7 mouse cellular contexts compared by ENCODE assay signal in the genomic region with DNA sequence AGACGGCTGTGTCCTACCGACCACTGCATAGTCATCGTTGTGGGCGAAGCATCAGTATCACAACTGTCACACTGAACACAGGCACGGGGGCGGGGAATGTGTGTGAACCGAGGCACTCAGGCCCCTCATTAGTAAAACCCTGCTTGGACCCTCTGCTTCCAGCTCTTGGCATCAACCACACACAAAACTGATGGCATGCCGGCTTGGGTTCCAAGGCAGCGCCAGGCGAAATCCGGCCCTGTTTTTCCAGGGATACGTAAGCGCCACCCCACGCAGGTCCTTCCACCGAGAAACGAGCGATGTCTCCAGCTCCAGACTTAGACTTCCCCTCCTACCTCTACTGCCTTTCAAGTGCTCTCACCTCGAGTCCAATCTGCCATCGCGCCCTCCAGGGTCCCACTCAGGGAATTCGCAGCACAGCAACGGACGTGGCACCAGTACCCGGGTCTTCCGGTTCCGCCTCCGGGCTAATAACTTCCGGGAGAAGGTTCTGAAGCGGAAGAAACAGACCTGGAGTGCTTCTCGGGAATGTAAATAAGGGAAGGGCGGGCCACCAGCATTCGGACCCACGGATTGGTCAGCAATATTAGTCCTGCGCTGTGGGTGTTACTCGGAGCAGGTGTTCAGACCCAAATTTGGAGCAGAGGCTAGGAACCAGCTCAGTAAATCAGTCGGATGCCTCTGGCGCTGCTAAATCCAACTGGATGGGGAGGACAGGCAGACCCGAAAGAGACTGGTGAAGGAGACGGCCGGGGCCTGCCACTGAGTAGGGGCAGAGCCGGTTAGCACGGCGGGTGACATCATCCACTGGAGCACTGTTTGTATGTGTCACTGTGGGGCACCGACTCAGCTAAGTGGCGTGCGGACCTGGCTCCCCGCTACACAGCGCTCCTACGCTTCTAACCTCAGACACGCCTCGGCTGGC. TPM values are rescaled to one million over a fixed set of nuclear protein-coding genes. Genes with fewer than 3 reads are reported as not detected.
DNase-seq lines count a peak whose midpoint lies in the region; ATAC-seq lines count a peak whose summit lies in the region.

Gene Gm45785 (minus strand): TSS at position 472 of the 925 bp plus-strand sequence.

- peak within 1 kb of the TSS; percentile 74 for H3K4me3 ChIP-seq in embryonic facial prominence, embryonic 11.5 days (ENCODE audit: low read depth, low read length)
- peak within 1 kb of the TSS; percentile 91 for H3K4me3 ChIP-seq in limb, embryonic 10.5 days
- H3K4me3 ChIP-seq in midbrain, embryonic 13.5 days (replicated peaks): peak within 1 kb of the TSS; percentile 88

- peak within 1 kb of the TSS; percentile 87 for H3K9ac ChIP-seq in embryonic facial prominence, embryonic 11.5 days (replicated peaks; ENCODE audit: low read length)
- H3K9ac ChIP-seq in midbrain, embryonic 13.5 days (replicated peaks): peak within 1 kb of the TSS; percentile 94

- peaks cover 13% of the 10 kb centered on the region for H3K36me3 ChIP-seq in embryonic facial prominence, embryonic 11.5 days (replicated peaks; ENCODE audit: control insufficient read depth, insufficient read depth, low read depth, low read length)
- H3K36me3 ChIP-seq in limb, embryonic 10.5 days: peaks cover 66% of the 10 kb centered on the region
- peaks cover 60% of the 10 kb centered on the region for H3K36me3 ChIP-seq in midbrain, embryonic 13.5 days

- peak; percentile 88 for DNase-seq in adrenal gland, postnatal 10 days
- DNase-seq in embryonic facial prominence, embryonic 11.5 days (ENCODE audit: low spot score): peak; percentile 93
- DNase-seq in kidney, adult 11 months: peak; percentile 94
- peak; percentile 93 for DNase-seq in limb, embryonic 10.5 days (ENCODE audit: low spot score)
- peak; percentile 75 for DNase-seq in spleen, adult 12 weeks (ENCODE audit: low spot score)

- WGBS in embryonic facial prominence, embryonic 11.5 days: under 1% methylated on average over 51 of the region's 51 CpGs
- 2% methylated on average over 51 of the region's 51 CpGs for WGBS in limb, embryonic 10.5 days
- WGBS in midbrain, embryonic 13.5 days: 1% methylated on average over 51 of the region's 51 CpGs

- peak within 1 kb of the TSS; percentile 98 for H3K4me2 ChIP-seq in embryonic facial prominence, embryonic 11.5 days (ENCODE audit: low read depth, low read length)
- H3K4me2 ChIP-seq in midbrain, embryonic 13.5 days (replicated peaks): peak within 1 kb of the TSS; percentile 94

- H3K27me3 ChIP-seq in embryonic facial prominence, embryonic 11.5 days (ENCODE audit: control insufficient read depth, insufficient read depth, low read length): no peaks in the 10 kb centered on the region
- no peaks in the 10 kb centered on the region for H3K27me3 ChIP-seq in limb, embryonic 10.5 days (ENCODE audit: low read depth, poor library complexity, severe bottlenecking)
- no peaks in the 10 kb centered on the region for H3K27me3 ChIP-seq in midbrain, embryonic 13.5 days

- H3K27ac ChIP-seq in embryonic facial prominence, embryonic 11.5 days (replicated peaks; ENCODE audit: low read depth, low read length): peak within 1 kb of the TSS; percentile 66
- peak within 1 kb of the TSS; percentile 88 for H3K27ac ChIP-seq in limb, embryonic 10.5 days
- H3K27ac ChIP-seq in midbrain, embryonic 13.5 days: peak within 1 kb of the TSS; percentile 90

- H3K9me3 ChIP-seq in embryonic facial prominence, embryonic 11.5 days (replicated peaks; ENCODE audit: control insufficient read depth, low read length): no peaks in the 10 kb centered on the region
- H3K9me3 ChIP-seq in limb, embryonic 10.5 days (replicated peaks): no peaks in the 10 kb centered on the region
- H3K9me3 ChIP-seq in midbrain, embryonic 13.5 days: no peaks in the 10 kb centered on the region

- ATAC-seq in embryonic facial prominence, embryonic 11.5 days (replicated peaks; ENCODE audit: insufficient number of reproducible peaks, low FRiP score, low TSS enrichment, low read depth): peak; percentile 73
- ATAC-seq in granulocyte monocyte progenitor cell, adult 5-6 weeks (replicated peaks; ENCODE audit: poor library complexity, severe bottlenecking): peak; percentile 54
- ATAC-seq in midbrain, embryonic 13.5 days: peak; percentile 85

- H3K4me1 ChIP-seq in embryonic facial prominence, embryonic 11.5 days (ENCODE audit: control insufficient read depth, insufficient read depth, low read length): peaks cover 2% of the 10 kb centered on the region
- H3K4me1 ChIP-seq in limb, embryonic 10.5 days: peaks cover 36% of the 10 kb centered on the region
- H3K4me1 ChIP-seq in midbrain, embryonic 13.5 days (replicated peaks): peaks cover 40% of the 10 kb centered on the region

RNA-seq across cellular contexts. Expression of gene Gm45785, which starts in this region (rescaled TPM):
- under 1 TPM in 1 of 2 experiments, not detected in 1; 0.39 TPM for total RNA-seq in adrenal gland, postnatal 10 days (2021)
- not detected in 2 replicates for polyA plus RNA-seq in embryonic facial prominence, embryonic 11.5 days (2014; fragmentation: Nextera tagmentation; extraction: Ambion mirVana)
- not detected in 2 replicates for total RNA-seq in granulocyte monocyte progenitor cell, adult 5-6 weeks (2014; fragmentation: Nextera tagmentation)
- not detected in 2 replicates for total RNA-seq in granulocyte monocyte progenitor cell, adult 5-6 weeks (2017)
- not detected in 2 replicates for polyA plus RNA-seq in limb, embryonic 10.5 days (2016; fragmentation: Nextera tagmentation; extraction: Ambion mirVana)
- not detected in 2 replicates for polyA plus RNA-seq in midbrain, embryonic 13.5 days (2015; fragmentation: Nextera tagmentation; extraction: Ambion mirVana)

Comparison
In these comparisons a context has a peak if more than half of its experiments do, and no peak if none do; other contexts are left out.
1. Peak in every context shown above with its lines: DNase-seq, ATAC-seq, H3K4me3 ChIP-seq and H3K27ac ChIP-seq.
2. Peak in DNase-seq in adrenal gland, postnatal 10 days; RNA of the gene not detected or under 1 TPM.
3. Peak in DNase-seq, ATAC-seq, H3K4me3 ChIP-seq, H3K27ac ChIP-seq, H3K9ac ChIP-seq and H3K4me2 ChIP-seq in embryonic facial prominence, embryonic 11.5 days; RNA of the gene not detected or under 1 TPM.
4. Peak in ATAC-seq in granulocyte monocyte progenitor cell, adult 5-6 weeks; RNA of the gene not detected or under 1 TPM.
5. Peak in DNase-seq, H3K4me3 ChIP-seq and H3K27ac ChIP-seq in limb, embryonic 10.5 days; RNA of the gene not detected or under 1 TPM.
6. Peak in ATAC-seq, H3K4me3 ChIP-seq, H3K27ac ChIP-seq, H3K9ac ChIP-seq and H3K4me2 ChIP-seq in midbrain, embryonic 13.5 days; RNA of the gene not detected or under 1 TPM.